Mouse (Mus musculus): ENCODE data around the gene Gm49368. TPM values are rescaled to one million over a fixed set of nuclear protein-coding genes. Genes with fewer than 3 reads are reported as not detected.

Gm49368 gene
- polyA plus RNA-seq, 1 experiment from 2014 or later: not detected

GRCm38 (mm10) chr7:128166391-128166790, 103.9 kb downstream of the Gm49368 start:
- DNase-seq (ENCODE audit: low spot score): no peak

GRCm38 (mm10) chr7:128169996-128170395, 107.5 kb downstream of the Gm49368 start:
- no peak overlapping the region for H3K27ac ChIP-seq
- ATAC-seq (replicated peaks; ENCODE audit: low FRiP score, low read depth) (no peak), DNase-seq (ENCODE audit: low spot score) (no peak)
- H3K4me1 ChIP-seq (replicated peaks; ENCODE audit: insufficient read depth, low read length): no peaks in the 10 kb centered on the region
- no peaks in the 10 kb centered on the region for H3K9me3 ChIP-seq (replicated peaks; ENCODE audit: low read length)
- no peak overlapping the region for H3K4me2 ChIP-seq (ENCODE audit: low read length)
- no peak overlapping the region for H3K9ac ChIP-seq (ENCODE audit: low read depth, low read length)
- no peak for TF ChIP-seq CTCF (IDR thresholded peaks at IDR 0.05; ENCODE audit: low read depth)
- H3K4me3 ChIP-seq (replicated peaks; ENCODE audit: low read depth, low read length): no peak overlapping the region
- no peaks in the 10 kb centered on the region for H3K36me3 ChIP-seq (ENCODE audit: insufficient read depth, low read length)
- 82% methylated on average over 3 of the region's 3 CpGs for WGBS
- no peaks in the 10 kb centered on the region for H3K27me3 ChIP-seq (ENCODE audit: insufficient read depth, low read length)

More at GRCm38 (mm10) chr7:128166391-128166790, 103.9 kb downstream of the Gm49368 start:
- Histone ChIP-seq H3K4me1 (replicated peaks; ENCODE audit: insufficient read depth, low read length) (no peaks in the 10 kb centered on the region), H3K9ac (ENCODE audit: low read depth, low read length) (no peak overlapping the region), H3K4me3 (replicated peaks; ENCODE audit: low read depth, low read length) (no peak overlapping the region), H3K27me3 (ENCODE audit: insufficient read depth, low read length) (no peaks in the 10 kb centered on the region), H3K9me3 (replicated peaks; ENCODE audit: low read length) (no peaks in the 10 kb centered on the region), H3K36me3 (ENCODE audit: insufficient read depth, low read length) (no peaks in the 10 kb centered on the region), H3K4me2 (ENCODE audit: low read length) (no peak overlapping the region), H3K27ac (no peak overlapping the region)
- ATAC-seq (replicated peaks; ENCODE audit: low FRiP score, low read depth): no peak
- TF ChIP-seq CTCF (IDR thresholded peaks at IDR 0.05; ENCODE audit: low read depth): no peak
- 84% methylated on average over 7 of the region's 7 CpGs for WGBS

Other genes starting within 250 kb of the Gm49368 start
- 39.1 and 42.6 TPM in 2 replicates for gene Stx4a, start 238.4 kb upstream of the Gm49368 start, polyA plus RNA-seq (2015; fragmentation: Nextera tagmentation; extraction: Ambion mirVana)
- 1.1 and 1.6 TPM in 2 replicates for gene Stx1b, start 238.1 kb upstream of the Gm49368 start, polyA plus RNA-seq (2015; fragmentation: Nextera tagmentation; extraction: Ambion mirVana)
- 7.4 and 7.5 TPM in 2 replicates for gene Zfp646, start 186.5 kb upstream of the Gm49368 start, polyA plus RNA-seq (2015; fragmentation: Nextera tagmentation; extraction: Ambion mirVana)
- 12.5 and 13.3 TPM in 2 replicates for gene Zfp668, start 185.9 kb upstream of the Gm49368 start, polyA plus RNA-seq (2015; fragmentation: Nextera tagmentation; extraction: Ambion mirVana)
- gene Prss53, start 171.7 kb upstream of the Gm49368 start, polyA plus RNA-seq (2015; fragmentation: Nextera tagmentation; extraction: Ambion mirVana): 8.8 and 9.3 TPM in 2 replicates
- not detected in 2 replicates for gene Gm21974, start 167.2 kb upstream of the Gm49368 start, polyA plus RNA-seq (2015; fragmentation: Nextera tagmentation; extraction: Ambion mirVana)
- 162 and 165 TPM in 2 replicates for gene Vkorc1, start 167.1 kb upstream of the Gm49368 start, polyA plus RNA-seq (2015; fragmentation: Nextera tagmentation; extraction: Ambion mirVana)
- 120 and 125 TPM in 2 replicates for gene Bckdk, start 158.6 kb upstream of the Gm49368 start, polyA plus RNA-seq (2015; fragmentation: Nextera tagmentation; extraction: Ambion mirVana)
- 30.9 and 32.2 TPM in 2 replicates for gene Kat8, start 150.2 kb upstream of the Gm49368 start, polyA plus RNA-seq (2015; fragmentation: Nextera tagmentation; extraction: Ambion mirVana)
- 125 and 139 TPM in 2 replicates for gene Prss8, start 132.6 kb upstream of the Gm49368 start, polyA plus RNA-seq (2015; fragmentation: Nextera tagmentation; extraction: Ambion mirVana)
- gene Prss36, start 116.0 kb upstream of the Gm49368 start, polyA plus RNA-seq (2015; fragmentation: Nextera tagmentation; extraction: Ambion mirVana): 11.7 and 13.0 TPM in 2 replicates
- gene Fus, start 95.2 kb upstream of the Gm49368 start, polyA plus RNA-seq (2015; fragmentation: Nextera tagmentation; extraction: Ambion mirVana): 262 and 271 TPM in 2 replicates
- 77.5 and 85.2 TPM in 2 replicates for gene Pycard, start 68.8 kb upstream of the Gm49368 start, polyA plus RNA-seq (2015; fragmentation: Nextera tagmentation; extraction: Ambion mirVana)
- 0.11 TPM in 1 of 2 replicates, not detected in the other for gene Trim72, start 58.7 kb upstream of the Gm49368 start, polyA plus RNA-seq (2015; fragmentation: Nextera tagmentation; extraction: Ambion mirVana)
- 0.66 and 0.79 TPM in 2 replicates for gene Itgam, start within 50 bp of the Gm49368 start, polyA plus RNA-seq (2015; fragmentation: Nextera tagmentation; extraction: Ambion mirVana)
- gene Itgax, start 66.9 kb downstream of the Gm49368 start, polyA plus RNA-seq (2015; fragmentation: Nextera tagmentation; extraction: Ambion mirVana): 0.07 and 0.17 TPM in 2 replicates
- not detected in 2 replicates for gene Itgad, start 91.7 kb downstream of the Gm49368 start, polyA plus RNA-seq (2015; fragmentation: Nextera tagmentation; extraction: Ambion mirVana)
- not detected in 2 replicates for gene Cox6a2, start 143.7 kb downstream of the Gm49368 start, polyA plus RNA-seq (2015; fragmentation: Nextera tagmentation; extraction: Ambion mirVana)
- gene Armc5, start 174.7 kb downstream of the Gm49368 start, polyA plus RNA-seq (2015; fragmentation: Nextera tagmentation; extraction: Ambion mirVana): 17.0 and 17.1 TPM in 2 replicates
- 6.7 and 8.3 TPM in 2 replicates for gene 9130023H24Rik, start 175.3 kb downstream of the Gm49368 start, polyA plus RNA-seq (2015; fragmentation: Nextera tagmentation; extraction: Ambion mirVana)
- 78.8 and 90.7 TPM in 2 replicates for gene Tgfb1i1, start 184.1 kb downstream of the Gm49368 start, polyA plus RNA-seq (2015; fragmentation: Nextera tagmentation; extraction: Ambion mirVana)
- 6.6 and 8.5 TPM in 2 replicates for gene Slc5a2, start 203.0 kb downstream of the Gm49368 start, polyA plus RNA-seq (2015; fragmentation: Nextera tagmentation; extraction: Ambion mirVana)
- gene BC017158, start 235.5 kb downstream of the Gm49368 start, polyA plus RNA-seq (2015; fragmentation: Nextera tagmentation; extraction: Ambion mirVana): 22.1 and 23.4 TPM in 2 replicates

Measured in kidney, postnatal 0 days (tissue).